Mouse (Mus musculus) kidney, postnatal 0 days (tissue): ENCODE data around the gene Olfr115. TPM values are rescaled to one million over a fixed set of nuclear protein-coding genes. Genes with fewer than 3 reads are reported as not detected.

Source experiments
- ATAC-seq: fragments of 200-750 bp; cut with Nextera tagmentation; replicated peaks from 2 replicates; pipeline ENCODE4 v1.8.0; 2017; ENCODE audit warnings: low read depth, moderate number of reproducible peaks, moderate TSS enrichment, moderate library complexity; ENCODE audit not compliant: low FRiP score
- DNase-seq: peaks from one replicate; pipeline ENCODE4 v3.0.0-alpha.2; 2016; ENCODE audit warnings: low spot score
- H3K27ac ChIP-seq: fragments of 300-500 bp; sonication (generic); 2 replicates; pipeline ENCODE4 v1.5.1; 2014; ENCODE audit warnings: mild to moderate bottlenecking
- H3K27me3 ChIP-seq: fragments of 300-500 bp; sonication (generic); 2 replicates; pipeline ENCODE4 v1.6.1; 2014; ENCODE audit warnings: low read length, mixed read lengths; ENCODE audit not compliant: insufficient read depth
- H3K36me3 ChIP-seq: fragments of 300-500 bp; sonication (generic); 2 replicates; pipeline ENCODE4 v1.6.1; 2014; ENCODE audit warnings: low read length, mixed read lengths; ENCODE audit not compliant: insufficient read depth
- H3K4me1 ChIP-seq: fragments of 300-500 bp; sonication (generic); replicated peaks from 2 replicates; pipeline ENCODE4 v1.6.1; 2014; ENCODE audit warnings: antibody characterized with exemption, low read length, mixed read lengths; ENCODE audit not compliant: insufficient read depth
- H3K4me2 ChIP-seq: fragments of 300-500 bp; sonication (generic); 2 replicates; pipeline ENCODE4 v1.6.1; 2014; ENCODE audit warnings: mild to moderate bottlenecking, low read length, moderate library complexity, mixed read lengths
- H3K4me3 ChIP-seq: fragments of 300-500 bp; sonication (generic); replicated peaks from 2 replicates; pipeline ENCODE4 v1.5.1; 2014; ENCODE audit warnings: low read depth, low read length
- H3K9ac ChIP-seq: fragments of 300-500 bp; sonication (generic); 2 replicates; pipeline ENCODE4 v1.6.1; 2014; ENCODE audit warnings: low read depth, low read length
- H3K9me3 ChIP-seq: fragments of 300-500 bp; sonication (generic); replicated peaks from 2 replicates; pipeline ENCODE4 v1.6.1; 2016; ENCODE audit warnings: low read length, inconsistent platforms, mixed read lengths
- CTCF ChIP-seq: IDR thresholded peaks from 2 replicates; pipeline ENCODE4 v1.5.1; 2016; ENCODE audit warnings: antibody characterized with exemption, low read depth, mild to moderate bottlenecking, moderate library complexity
- WGBS: fragments of 180-500 bp; shearing (Covaris S2); extraction: QIAGEN DNeasy Blood & Tissue Kit; methylation state at CpG from one replicate; pipeline ENCODE4 v1.1.7; 2014; 5-methylcytosine and 5-hydroxymethylcytosine counted together
- polyA plus RNA-seq: library from polyadenylated mRNA; unstranded; fragments of >200 nt; fragmentation: Nextera tagmentation; extraction: Ambion mirVana; gene quantifications from 2 replicates; pipeline ENCODE4 v1.2.1, GENCODE M21; 2015

The Olfr115 gene
- polyA plus RNA-seq = not detected in 2 replicates

- DNase-seq (no peak), ATAC-seq (no peak)
- Histone ChIP-seq H3K9me3 (no peaks in the 10 kb centered on the region), H3K4me3 (no peak within 1 kb of the TSS), H3K36me3 (no peaks in the 10 kb centered on the region), H3K27ac (no peak within 1 kb of the TSS), H3K9ac (no peak within 1 kb of the TSS), H3K27me3 (no peaks in the 10 kb centered on the region), H3K4me2 (no peak within 1 kb of the TSS), H3K4me1 (no peaks in the 10 kb centered on the region)
- WGBS = 76% methylated on average over 2 of the region's 2 CpGs
- no peak for TF ChIP-seq CTCF
Measured at GRCm38 (mm10) chr17:37627009-37627408, at the start of gene Olfr115, which contains the start of gene Olfr116. Gene Olfr115, minus strand, starts transcription at chr17:37627109. Gene Olfr116, minus strand, starts transcription at chr17:37627199.

- 65% methylated on average over 2 of the region's 2 CpGs for WGBS
- no peaks in the 10 kb centered on the region for H3K4me1 ChIP-seq
- no peak for ATAC-seq
- no peak within 1 kb of the TSS for H3K9ac ChIP-seq
- no peak for DNase-seq
- TF ChIP-seq CTCF = no peak
- H3K9me3 ChIP-seq = no peaks in the 10 kb centered on the region
- no peak within 1 kb of the TSS for H3K27ac ChIP-seq
- no peak within 1 kb of the TSS for H3K4me3 ChIP-seq
- no peaks in the 10 kb centered on the region for H3K36me3 ChIP-seq
- no peaks in the 10 kb centered on the region for H3K27me3 ChIP-seq
- H3K4me2 ChIP-seq = no peak within 1 kb of the TSS
Measured at GRCm38 (mm10) chr17:37666688-37667087, 39.8 kb upstream of the Olfr115 start, which contains the start of gene Olfr118. Gene Olfr118, plus strand, starts transcription at chr17:37666988.

GRCm38 (mm10) chr17:37663682-37664081, 36.8 kb upstream of the Olfr115 start, which contains the start of gene Olfr117:
Gene Olfr117, minus strand, starts transcription at chr17:37663782.
- 57% methylated on average over 1 of the region's 1 CpGs for WGBS
- Histone ChIP-seq H3K4me3 (no peak within 1 kb of the TSS), H3K9me3 (no peaks in the 10 kb centered on the region)

GRCm38 (mm10) chr17:37592643-37593042, 34.3 kb downstream of the Olfr115 start, which contains the start of gene Olfr114:
Gene Olfr114, minus strand, starts transcription at chr17:37592743.
- Histone ChIP-seq H3K9ac (no peak within 1 kb of the TSS), H3K36me3 (no peaks in the 10 kb centered on the region), H3K27ac (no peak within 1 kb of the TSS), H3K9me3 (no peaks in the 10 kb centered on the region), H3K4me1 (no peaks in the 10 kb centered on the region), H3K4me2 (no peak within 1 kb of the TSS), H3K27me3 (no peaks in the 10 kb centered on the region), H3K4me3 (no peak within 1 kb of the TSS)
- DNase-seq (no peak), ATAC-seq (no peak)
- no peak for TF ChIP-seq CTCF

More at GRCm38 (mm10) chr17:37663682-37664081, 36.8 kb upstream of the Olfr115 start, which contains the start of gene Olfr117:
- Histone ChIP-seq H3K36me3 (no peaks in the 10 kb centered on the region), H3K27ac (no peak within 1 kb of the TSS), H3K4me1 (no peaks in the 10 kb centered on the region), H3K9ac (no peak within 1 kb of the TSS), H3K4me2 (no peak within 1 kb of the TSS), H3K27me3 (no peaks in the 10 kb centered on the region)
- ATAC-seq = no peak
- DNase-seq = no peak
- TF ChIP-seq CTCF = no peak

GRCm38 (mm10) chr17:37577563-37577962, 49.3 kb downstream of the Olfr115 start, which contains the start of gene Olfr113:
Gene Olfr113, minus strand, starts transcription at chr17:37577663.
- ATAC-seq = no peak
- no peaks in the 10 kb centered on the region for H3K27me3 ChIP-seq
- no peak within 1 kb of the TSS for H3K4me2 ChIP-seq
- TF ChIP-seq CTCF = no peak
- no peak within 1 kb of the TSS for H3K27ac ChIP-seq
- H3K36me3 ChIP-seq = no peaks in the 10 kb centered on the region
- no peak within 1 kb of the TSS for H3K4me3 ChIP-seq
- no peaks in the 10 kb centered on the region for H3K9me3 ChIP-seq
- no peaks in the 10 kb centered on the region for H3K4me1 ChIP-seq
- no peak within 1 kb of the TSS for H3K9ac ChIP-seq
- no peak for DNase-seq

GRCm38 (mm10) chr17:37569351-37569750, 57.6 kb downstream of the Olfr115 start, which contains the start of gene Olfr112:
Gene Olfr112, minus strand, starts transcription at chr17:37569451.
- Histone ChIP-seq H3K9me3 (no peaks in the 10 kb centered on the region), H3K4me1 (no peaks in the 10 kb centered on the region), H3K4me3 (no peak within 1 kb of the TSS), H3K4me2 (no peak within 1 kb of the TSS), H3K9ac (no peak within 1 kb of the TSS), H3K27me3 (no peaks in the 10 kb centered on the region), H3K27ac (no peak within 1 kb of the TSS), H3K36me3 (no peaks in the 10 kb centered on the region)
- ATAC-seq (no peak), DNase-seq (no peak)
- no peak for TF ChIP-seq CTCF

Other genes starting within 250 kb of the Olfr115 start
- not detected in 2 replicates for gene Olfr105-ps, start 248.1 kb downstream of the Olfr115 start, polyA plus RNA-seq
- gene Olfr106-ps, start 236.7 kb downstream of the Olfr115 start, polyA plus RNA-seq = not detected in 2 replicates
- not detected in 2 replicates for gene Olfr107, start 227.9 kb downstream of the Olfr115 start, polyA plus RNA-seq
- gene Olfr108, start 181.6 kb downstream of the Olfr115 start, polyA plus RNA-seq = not detected in 2 replicates
- not detected in 2 replicates for gene Olfr109, start 168.2 kb downstream of the Olfr115 start, polyA plus RNA-seq
- not detected in 2 replicates for gene H2-M2, start 143.6 kb downstream of the Olfr115 start, polyA plus RNA-seq
- gene Olfr110, start 134.6 kb downstream of the Olfr115 start, polyA plus RNA-seq = not detected in 2 replicates
- gene Olfr111, start 119.1 kb downstream of the Olfr115 start, polyA plus RNA-seq = not detected in 2 replicates
- not detected in 2 replicates for gene Olfr112, start 57.7 kb downstream of the Olfr115 start, polyA plus RNA-seq
- gene Olfr113, start 49.4 kb downstream of the Olfr115 start, polyA plus RNA-seq = not detected in 2 replicates
- not detected in 2 replicates for gene Olfr114, start 34.4 kb downstream of the Olfr115 start, polyA plus RNA-seq
- gene Olfr116, start 90 bp upstream of the Olfr115 start, polyA plus RNA-seq = not detected in 2 replicates
- gene Olfr117, start 36.7 kb upstream of the Olfr115 start, polyA plus RNA-seq = not detected in 2 replicates
- gene Olfr118, start 39.9 kb upstream of the Olfr115 start, polyA plus RNA-seq = not detected in 2 replicates
- gene Olfr119, start 69.5 kb upstream of the Olfr115 start, polyA plus RNA-seq = not detected in 2 replicates
- gene Olfr120, start 94.7 kb upstream of the Olfr115 start, polyA plus RNA-seq = not detected in 2 replicates
- not detected in 2 replicates for gene Olfr121, start 121.7 kb upstream of the Olfr115 start, polyA plus RNA-seq
- gene Olfr122, start 141.5 kb upstream of the Olfr115 start, polyA plus RNA-seq = not detected in 2 replicates
- gene Olfr123, start 166.4 kb upstream of the Olfr115 start, polyA plus RNA-seq = not detected in 2 replicates
- not detected in 2 replicates for gene Olfr124, start 172.8 kb upstream of the Olfr115 start, polyA plus RNA-seq
- gene Olfr125, start 205.8 kb upstream of the Olfr115 start, polyA plus RNA-seq = not detected in 2 replicates
- gene Olfr126, start 220.4 kb upstream of the Olfr115 start, polyA plus RNA-seq = not detected in 2 replicates